Mouse (Mus musculus) megakaryocyte, embryonic 14.5 days (primary cell): ENCODE results near the gene Sdf2l1.

Experiments
- FLI1 ChIP-seq: IDR thresholded peaks from 2 replicates; pipeline ENCODE4 v1.6.1; 2012; ENCODE audit warnings: low read length, inconsistent platforms, mixed read lengths
- GATA1 ChIP-seq: IDR thresholded peaks from 3 replicates; pipeline ENCODE4 v1.6.1; 2012; ENCODE audit warnings: mixed read lengths, low read length, inconsistent platforms, borderline replicate concordance

DNA sequence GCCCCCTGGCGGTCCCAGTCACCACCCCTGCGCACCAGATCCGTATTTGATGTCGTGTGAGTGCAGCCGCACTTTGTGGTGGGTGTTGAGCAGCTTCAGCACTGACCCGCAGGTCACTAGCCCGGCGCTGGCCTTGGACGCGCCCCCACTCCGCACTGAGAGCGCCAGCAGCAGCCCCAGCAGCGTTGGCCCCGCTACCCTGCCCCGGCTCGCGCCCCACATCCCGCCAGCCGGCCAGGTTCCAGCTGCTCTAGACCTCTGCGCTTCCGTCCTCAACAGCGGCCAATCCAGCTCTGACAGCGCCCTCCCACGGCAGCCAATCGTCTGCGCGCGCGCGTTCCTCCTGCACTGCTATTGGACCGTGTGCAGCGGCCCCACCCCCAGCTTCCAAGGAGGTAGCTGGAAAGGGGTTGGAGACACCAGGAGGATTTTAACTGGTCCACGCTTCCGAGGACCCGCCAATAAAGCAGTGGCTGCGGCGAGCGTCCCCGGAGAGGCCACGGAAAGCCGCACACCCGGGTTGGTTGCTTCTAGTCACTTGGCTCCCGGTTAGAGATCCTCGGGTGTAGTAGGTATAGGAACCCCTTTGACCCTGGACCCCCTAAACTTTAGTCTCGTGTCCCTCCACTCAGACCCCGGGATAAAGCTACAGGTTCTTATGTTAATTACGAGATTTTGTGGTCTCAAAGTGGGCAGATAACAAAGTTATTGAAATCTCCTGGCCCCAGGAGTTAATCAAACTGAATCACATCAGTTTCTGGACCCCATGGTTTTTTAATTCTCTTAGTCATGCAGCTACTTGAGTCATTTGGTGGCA, at the start of gene Sdf2l1:
- no peak for TF ChIP-seq GATA1
- TF ChIP-seq FLI1: no peak
